2 mouse cellular contexts compared by ENCODE assay signal in the genomic region with DNA sequence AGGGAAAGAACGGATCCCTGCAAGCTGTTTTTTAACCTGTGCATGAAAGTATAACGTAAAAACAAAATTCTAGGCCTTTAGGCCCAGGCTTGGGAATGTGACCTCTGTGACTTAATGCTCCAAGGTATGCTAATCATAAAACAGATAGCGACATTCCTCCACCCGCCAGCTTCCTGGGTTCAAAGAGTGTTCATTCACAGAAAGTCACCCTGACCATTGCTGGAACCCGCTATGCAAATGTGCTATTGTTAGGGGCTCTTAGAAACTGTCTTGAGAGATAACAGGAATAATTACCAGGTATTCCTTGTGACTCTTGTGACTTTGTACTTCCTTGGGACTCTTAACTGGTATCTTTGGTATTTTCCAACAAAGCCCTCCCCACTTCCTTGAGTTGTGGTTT.
DNase-seq lines count a peak whose midpoint lies in the region.

No protein-coding gene starts in this region.

- DNase-seq in R1 (ENCODE audit: low read depth, low spot score) (peak; percentile 77), ZHBTc4 (ENCODE audit: low read depth, low spot score) (peak; percentile 63)
